Mouse (Mus musculus) neural tube, embryonic 15.5 days (tissue): ENCODE data around the gene Slc35a3. TPM values are rescaled to one million over a fixed set of nuclear protein-coding genes. Genes with fewer than 3 reads are reported as not detected.
"Not testable (repeated sequence)": the region's sequence is repeated elsewhere in the genome, so short reads cannot be mapped to it uniquely, and the experiment has no call there.

ENCODE experiments used
- ATAC-seq: fragments of 200-750 bp; cut with Nextera tagmentation; 2 replicates; pipeline ENCODE4 v1.8.0; 2017; ENCODE audit warnings: mild to moderate bottlenecking, moderate TSS enrichment, moderate library complexity; ENCODE audit not compliant: low FRiP score
- H3K27ac ChIP-seq: fragments of 300-500 bp; sonication (generic); replicated peaks from 2 replicates; pipeline ENCODE4 v1.5.1; 2015; ENCODE audit warnings: mild to moderate bottlenecking, inconsistent platforms
- H3K27me3 ChIP-seq: fragments of 300-500 bp; sonication (generic); replicated peaks from 2 replicates; pipeline ENCODE4 v1.6.1; 2015; ENCODE audit warnings: inconsistent platforms
- H3K36me3 ChIP-seq: fragments of 300-500 bp; sonication (generic); 2 replicates; pipeline ENCODE4 v1.6.1; 2015; ENCODE audit warnings: inconsistent platforms
- H3K4me1 ChIP-seq: fragments of 300-500 bp; sonication (generic); 2 replicates; pipeline ENCODE4 v1.6.1; 2015; ENCODE audit warnings: inconsistent platforms
- H3K4me2 ChIP-seq: fragments of 300-500 bp; sonication (generic); 2 replicates; pipeline ENCODE4 v1.6.1; 2015; ENCODE audit warnings: inconsistent platforms, mild to moderate bottlenecking, moderate library complexity
- H3K4me3 ChIP-seq: fragments of 300-500 bp; sonication (generic); replicated peaks from 2 replicates; pipeline ENCODE4 v1.5.1; 2015; ENCODE audit warnings: mild to moderate bottlenecking, inconsistent platforms
- H3K9ac ChIP-seq: fragments of 300-500 bp; sonication (generic); replicated peaks from 2 replicates; pipeline ENCODE4 v1.6.1; 2015; ENCODE audit warnings: mild to moderate bottlenecking, inconsistent platforms
- H3K9me3 ChIP-seq: fragments of 300-500 bp; sonication (generic); replicated peaks from 2 replicates; pipeline ENCODE4 v1.6.1; 2016; ENCODE audit warnings: inconsistent platforms
- WGBS: fragments of 180-500 bp; shearing (Covaris S2); methylation state at CpG from one replicate; pipeline ENCODE4 v1.1.7; 2015; ENCODE audit warnings: mixed read lengths; 5-methylcytosine and 5-hydroxymethylcytosine counted together
- polyA plus RNA-seq: library from polyadenylated mRNA; unstranded; fragments of >200 nt; fragmentation: Nextera tagmentation; extraction: Ambion mirVana; gene quantifications from 2 replicates; pipeline ENCODE4 v1.2.1, GENCODE M21; 2015

The Slc35a3 gene
- polyA plus RNA-seq, 1 experiment from 2014 or later = 7.8 TPM

DNA sequence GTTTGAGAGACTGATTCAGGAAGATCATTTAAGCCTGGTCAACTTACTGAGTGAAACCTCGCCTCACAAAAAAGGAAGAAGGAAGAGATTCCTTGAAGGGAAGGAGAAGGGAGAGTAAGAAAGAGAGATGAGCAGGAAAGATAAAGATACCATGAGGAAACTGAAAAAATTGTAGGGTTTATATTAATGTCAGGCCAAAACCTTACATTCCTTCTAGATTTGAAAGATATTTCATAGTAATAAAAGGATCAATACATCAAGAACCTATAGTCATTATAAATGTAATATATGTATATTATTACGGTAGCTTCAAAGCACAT lies 17.0 kb downstream of the Slc35a3 start:
- Histone ChIP-seq H3K4me3 (no peak overlapping the region), H3K27ac (no peak overlapping the region), H3K9me3 (no peaks in the 10 kb centered on the region), H3K4me1 (no peaks in the 10 kb centered on the region), H3K9ac (no peak overlapping the region), H3K36me3 (peaks cover 10% of the 10 kb centered on the region; the same call in 1 of the 2 replicates), H3K4me2 (no peak overlapping the region), H3K27me3 (no peaks in the 10 kb centered on the region)
- WGBS = 93% methylated on average over 2 of the region's 2 CpGs
- no peak for ATAC-seq

DNA sequence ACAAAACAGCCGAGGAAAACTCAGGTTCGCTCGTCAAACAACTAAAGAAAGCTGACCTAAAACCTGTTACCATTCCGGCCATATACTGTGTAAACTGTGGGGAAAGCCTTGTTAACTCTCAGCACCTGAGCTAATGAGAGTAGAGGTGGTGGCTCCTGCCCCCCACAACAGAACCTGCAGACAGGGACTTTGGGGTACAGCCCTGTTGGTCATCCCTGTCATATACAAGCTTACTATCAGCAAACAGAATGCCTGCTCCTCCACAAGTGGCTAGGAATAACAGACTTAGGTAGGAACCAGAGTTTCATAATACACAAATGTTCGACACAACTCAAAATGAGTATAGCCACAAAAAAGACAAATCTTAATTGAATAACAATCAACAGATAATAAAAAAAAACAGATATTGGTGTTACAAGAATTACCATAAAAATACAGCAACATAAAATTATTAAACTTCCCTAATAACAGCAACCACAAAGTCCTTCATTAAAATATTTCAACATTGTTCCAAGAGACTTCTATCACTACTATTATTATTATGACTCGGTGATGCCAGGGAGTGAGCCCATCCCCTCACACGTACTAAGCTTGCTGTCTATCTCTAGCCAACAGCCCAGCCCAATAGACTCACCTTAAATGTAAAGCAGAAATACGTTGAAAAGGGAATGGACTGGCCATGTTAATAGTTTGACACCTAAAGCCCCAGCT lies 17.5 kb downstream of the Slc35a3 start:
- Histone ChIP-seq H3K36me3 (peaks cover 13% of the 10 kb centered on the region; the same call in 1 of the 2 replicates), H3K9me3 (no peaks in the 10 kb centered on the region), H3K27ac (no peak overlapping the region), H3K4me2 (no peak overlapping the region), H3K9ac (no peak overlapping the region), H3K27me3 (no peaks in the 10 kb centered on the region), H3K4me1 (no peaks in the 10 kb centered on the region), H3K4me3 (no peak overlapping the region)
- ATAC-seq = no peak
- WGBS = 89% methylated on average over 8 of the region's 8 CpGs

DNA sequence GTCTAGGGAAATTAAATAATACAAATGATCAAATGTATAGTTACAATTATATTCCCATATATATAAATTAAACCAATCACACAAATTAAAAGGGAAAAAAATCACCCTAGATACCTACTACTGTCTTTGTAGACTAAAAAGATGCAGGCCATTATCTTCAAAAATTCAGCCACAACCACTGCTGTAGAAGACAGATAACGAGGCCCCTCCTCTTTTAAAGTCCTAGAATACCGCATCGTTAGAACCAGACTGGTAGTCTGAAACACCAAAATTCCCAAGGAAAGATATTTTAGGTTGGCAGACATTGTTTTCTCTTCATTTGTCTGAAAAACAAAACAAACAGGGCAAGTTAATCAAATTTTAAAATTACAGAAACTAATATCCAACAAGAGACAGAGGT lies 18.3 kb downstream of the Slc35a3 start:
- WGBS = 94% methylated on average over 3 of the region's 3 CpGs
- Histone ChIP-seq H3K27me3 (no peaks in the 10 kb centered on the region), H3K9me3 (no peaks in the 10 kb centered on the region), H3K27ac (no peak overlapping the region), H3K4me1 (no peaks in the 10 kb centered on the region), H3K9ac (no peak overlapping the region), H3K4me2 (no peak overlapping the region), H3K36me3 (peaks cover 13% of the 10 kb centered on the region; the same call in 1 of the 2 replicates), H3K4me3 (no peak overlapping the region)
- no peak for ATAC-seq

DNA sequence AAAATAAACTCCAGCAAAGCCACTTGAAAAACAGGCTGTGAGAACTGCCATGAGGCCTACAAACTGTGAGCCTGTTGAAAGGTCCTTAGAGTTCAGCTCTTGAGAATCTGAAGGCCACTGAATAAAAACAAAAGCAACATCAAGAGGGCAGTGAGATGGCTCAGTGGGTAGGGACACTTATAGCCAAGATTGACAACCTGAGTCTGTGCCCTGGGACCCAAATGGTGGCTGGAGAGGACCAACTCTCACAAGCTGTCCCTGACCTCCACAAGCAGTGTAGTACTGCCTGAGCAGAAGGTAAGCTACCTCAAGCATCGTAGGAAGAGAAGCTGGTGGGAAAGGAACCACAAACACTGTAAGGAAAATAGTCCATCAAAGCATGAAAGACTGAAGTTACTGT lies 31.5 kb downstream of the Slc35a3 start, which contains the start of gene Gm43191:
Gene Gm43191 (minus strand): TSS at position 101 of the 400 bp plus-strand sequence.
- Histone ChIP-seq H3K4me2 (no peak within 1 kb of the TSS), H3K4me3 (no peak within 1 kb of the TSS), H3K4me1 (no peaks in the 10 kb centered on the region), H3K27ac (no peak within 1 kb of the TSS), H3K9me3 (no peaks in the 10 kb centered on the region), H3K36me3 (peaks cover 7% of the 10 kb centered on the region; the same call in 1 of the 2 replicates), H3K27me3 (no peaks in the 10 kb centered on the region), H3K9ac (no peak within 1 kb of the TSS)
- 92% methylated on average over 1 of the region's 1 CpGs for WGBS
- ATAC-seq = no peak

DNA sequence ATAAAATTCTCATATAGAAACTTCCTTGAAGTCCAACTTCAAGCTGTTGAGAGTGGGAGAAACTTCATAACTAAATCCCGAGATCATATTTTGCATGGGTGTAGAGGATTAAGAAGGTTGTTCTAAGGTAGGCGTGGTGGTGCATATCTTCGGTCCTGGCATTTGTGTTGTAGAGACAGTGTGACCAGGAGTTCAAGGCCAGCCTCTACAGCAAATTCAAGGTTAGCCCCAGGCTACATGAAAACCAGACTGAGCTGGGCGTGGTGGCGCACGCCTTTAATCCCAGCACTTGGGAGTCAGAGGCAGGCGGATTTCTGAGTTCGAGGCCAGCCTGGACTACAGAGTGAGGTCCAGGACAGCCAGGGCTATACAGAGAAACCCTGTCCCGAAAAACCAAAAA lies 48.4 kb downstream of the Slc35a3 start:
- not testable (repeated sequence) for H3K27me3 ChIP-seq, H3K27ac ChIP-seq, H3K4me3 ChIP-seq, H3K36me3 ChIP-seq, ATAC-seq, H3K9me3 ChIP-seq, H3K4me2 ChIP-seq, H3K9ac ChIP-seq
- H3K4me1 ChIP-seq = peaks cover 28% of the 10 kb centered on the region
- 94% methylated on average over 9 of the region's 9 CpGs for WGBS

DNA sequence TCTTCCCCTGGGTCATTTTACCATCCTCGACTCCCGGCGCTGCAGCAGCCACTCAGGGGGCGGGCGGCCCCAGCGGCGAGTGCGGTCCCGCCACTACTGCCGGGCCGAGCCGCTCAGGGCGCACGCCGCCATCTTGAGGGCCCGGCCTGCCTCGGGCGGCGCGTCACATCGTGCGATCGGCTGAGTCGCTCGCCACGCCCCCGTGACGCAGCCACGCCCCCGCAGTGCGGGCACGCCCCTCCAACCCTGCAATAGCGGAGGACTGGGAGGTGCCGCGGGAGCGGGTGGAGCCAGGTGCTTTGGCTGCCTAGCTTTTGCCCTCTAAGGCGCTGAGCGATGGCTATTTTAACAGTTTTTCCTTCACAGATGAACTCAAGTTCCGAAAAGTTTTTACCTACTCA lies 50.2 kb downstream of the Slc35a3 start, which contains the start of gene Mfsd14a:
Gene Mfsd14a (minus strand): TSS at position 215 of the 401 bp plus-strand sequence.
- Histone ChIP-seq H3K9me3 (no peaks in the 10 kb centered on the region), H3K4me3 (peak within 1 kb of the TSS; percentile 92), H3K9ac (peak within 1 kb of the TSS; percentile 94), H3K36me3 (no peaks in the 10 kb centered on the region), H3K4me1 (peaks cover 34% of the 10 kb centered on the region), H3K4me2 (peak within 1 kb of the TSS; percentile 68), H3K27me3 (no peaks in the 10 kb centered on the region), H3K27ac (peak within 1 kb of the TSS; percentile 95)
- ATAC-seq = peak; percentile 99
- WGBS = 0% methylated on average over 39 of the region's 39 CpGs

DNA sequence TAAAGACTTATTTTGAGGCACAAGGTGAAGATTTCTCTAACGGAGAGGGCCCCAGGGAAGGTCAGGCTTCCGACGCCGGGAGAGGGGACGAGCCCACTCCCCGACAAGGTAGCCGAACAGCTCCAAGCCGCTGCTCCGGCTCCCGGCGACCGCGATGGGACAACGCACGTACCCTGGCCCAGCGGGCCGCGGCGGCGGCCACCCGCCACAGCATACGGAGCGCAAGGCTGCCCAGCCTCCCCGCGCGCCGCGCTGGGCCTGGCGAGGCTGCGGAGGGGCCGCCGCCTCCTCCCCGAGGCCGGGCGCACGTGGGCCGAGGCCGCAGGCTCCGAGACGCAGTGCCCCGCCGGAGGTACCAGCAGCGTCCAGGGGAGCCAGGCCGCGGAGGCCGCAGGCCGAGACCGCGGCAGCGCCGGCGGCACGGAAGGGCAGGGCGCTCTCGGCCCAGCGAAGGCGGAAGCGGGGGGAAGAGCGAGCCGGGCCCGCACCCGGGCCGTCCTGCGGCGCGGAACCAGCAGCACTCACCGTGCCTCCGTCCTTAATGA lies 50.7 kb downstream of the Slc35a3 start:
- Histone ChIP-seq H3K4me2 (peak overlapping the region; percentile 68), H3K4me3 (peak overlapping the region; percentile 92), H3K27ac (peak overlapping the region; percentile 95), H3K27me3 (no peaks in the 10 kb centered on the region), H3K4me1 (peaks cover 39% of the 10 kb centered on the region), H3K9me3 (no peaks in the 10 kb centered on the region), H3K36me3 (no peaks in the 10 kb centered on the region), H3K9ac (peak overlapping the region; percentile 94)
- WGBS = under 1% methylated on average over 63 of the region's 68 CpGs
- peak; percentile 87 for ATAC-seq

DNA sequence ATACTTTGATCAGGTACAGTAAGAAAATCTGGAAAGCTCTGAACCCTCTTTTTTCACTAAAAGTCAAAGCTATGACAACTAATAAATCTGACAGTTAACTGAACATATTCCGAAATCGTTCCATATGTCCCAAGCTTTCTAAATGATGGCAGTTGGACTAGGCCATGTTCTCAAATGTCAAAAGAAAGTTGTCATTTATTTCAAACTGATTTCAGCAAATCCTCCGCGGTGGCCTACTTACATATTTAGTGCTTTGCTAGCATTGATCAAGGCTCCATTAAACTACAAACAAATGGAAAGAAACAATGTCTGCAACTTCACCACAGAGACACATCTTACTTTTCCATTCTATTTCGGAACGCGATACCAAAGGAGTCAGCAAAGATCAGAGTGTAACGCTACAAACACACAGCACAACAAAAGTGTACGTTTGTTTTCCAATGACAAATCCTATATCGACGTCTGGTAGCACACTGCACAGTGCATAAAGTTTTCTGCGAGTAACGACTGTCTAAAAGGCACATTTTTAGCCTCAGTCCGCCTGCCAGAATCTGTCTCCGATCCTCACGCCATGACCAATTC lies 51.3 kb downstream of the Slc35a3 start:
- H3K4me1 ChIP-seq = peaks cover 43% of the 10 kb centered on the region
- H3K36me3 ChIP-seq = no peaks in the 10 kb centered on the region
- peak overlapping the region; percentile 92 for H3K4me3 ChIP-seq
- peak overlapping the region; percentile 68 for H3K4me2 ChIP-seq
- peak overlapping the region; percentile 94 for H3K9ac ChIP-seq
- H3K9me3 ChIP-seq = no peaks in the 10 kb centered on the region
- 0 out of 2 replicates have a peak, but pooled peaks have one; percentile 1 for ATAC-seq
- WGBS = 6% methylated on average over 16 of the region's 16 CpGs
- no peaks in the 10 kb centered on the region for H3K27me3 ChIP-seq
- peak overlapping the region; percentile 95 for H3K27ac ChIP-seq

DNA sequence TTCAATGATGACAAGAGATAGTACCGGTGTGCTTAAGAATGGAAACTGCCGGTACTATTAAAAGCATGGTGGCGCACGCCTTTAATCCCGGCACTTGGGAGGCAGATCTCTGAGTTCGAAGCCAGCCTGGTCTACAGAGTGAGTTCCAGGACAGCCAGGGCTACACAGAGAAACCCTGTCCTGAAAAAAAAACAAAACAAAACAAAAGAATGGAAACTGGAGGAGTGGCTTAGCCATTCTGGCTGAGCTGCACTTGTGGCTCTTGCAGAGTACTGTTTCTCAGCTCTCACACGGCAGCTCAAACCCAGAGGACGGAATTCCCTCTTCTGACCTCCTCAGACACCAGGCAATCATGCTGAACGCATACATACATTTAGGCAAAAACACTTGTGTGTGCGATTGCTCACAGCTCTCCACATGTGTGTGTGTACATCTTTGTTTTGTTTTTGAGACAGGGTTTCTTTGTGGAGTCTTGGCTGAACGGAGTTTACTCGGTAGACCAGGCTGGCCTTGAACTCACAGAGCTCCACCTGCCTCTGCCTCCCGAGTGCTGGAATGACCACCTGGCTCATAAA lies 52.7 kb downstream of the Slc35a3 start:
- Histone ChIP-seq H3K4me2 (peak overlapping the region; percentile 68), H3K36me3 (no peaks in the 10 kb centered on the region), H3K9me3 (no peaks in the 10 kb centered on the region), H3K4me1 (peaks cover 46% of the 10 kb centered on the region), H3K27ac (no peak overlapping the region), H3K4me3 (no peak overlapping the region; the same call in 1 of the 2 replicates), H3K27me3 (no peaks in the 10 kb centered on the region), H3K9ac (no peak overlapping the region)
- no peak for ATAC-seq
- 81% methylated on average over 13 of the region's 13 CpGs for WGBS

DNA sequence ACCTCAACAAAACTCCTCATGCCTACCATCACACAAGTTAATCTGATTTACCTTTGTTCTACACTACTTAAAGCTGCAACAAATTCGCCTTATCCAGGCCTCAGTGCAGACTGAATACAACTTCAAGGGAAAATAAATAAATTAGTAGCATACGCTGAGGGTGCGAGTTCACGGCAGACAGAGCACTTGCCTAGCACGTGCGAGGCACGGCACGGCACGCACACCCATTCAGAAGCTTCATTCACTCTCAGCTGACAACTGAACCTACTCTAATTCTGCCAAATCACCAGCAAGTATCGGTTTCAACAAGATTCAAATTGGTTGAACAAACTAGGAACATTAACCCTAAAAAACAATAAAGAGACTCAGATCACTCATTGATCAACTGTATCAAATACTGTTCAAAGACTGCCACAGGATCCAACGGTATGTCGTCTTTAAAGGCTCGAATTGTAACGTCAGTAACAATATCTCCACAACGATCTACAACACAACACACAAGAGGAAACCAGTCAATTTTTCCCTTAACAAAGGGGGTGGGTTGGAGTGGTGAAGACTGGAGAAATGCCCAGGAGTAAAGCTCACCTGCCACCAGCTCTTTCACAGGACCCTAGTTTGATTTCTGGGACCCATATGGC lies 53.6 kb downstream of the Slc35a3 start:
- no peak overlapping the region for H3K4me2 ChIP-seq
- H3K9ac ChIP-seq = no peak overlapping the region
- H3K4me3 ChIP-seq = no peak overlapping the region
- no peak for ATAC-seq
- peaks cover 46% of the 10 kb centered on the region for H3K4me1 ChIP-seq
- no peaks in the 10 kb centered on the region for H3K36me3 ChIP-seq
- WGBS = 78% methylated on average over 15 of the region's 15 CpGs
- no peaks in the 10 kb centered on the region for H3K9me3 ChIP-seq
- no peaks in the 10 kb centered on the region for H3K27me3 ChIP-seq
- no peak overlapping the region for H3K27ac ChIP-seq

DNA sequence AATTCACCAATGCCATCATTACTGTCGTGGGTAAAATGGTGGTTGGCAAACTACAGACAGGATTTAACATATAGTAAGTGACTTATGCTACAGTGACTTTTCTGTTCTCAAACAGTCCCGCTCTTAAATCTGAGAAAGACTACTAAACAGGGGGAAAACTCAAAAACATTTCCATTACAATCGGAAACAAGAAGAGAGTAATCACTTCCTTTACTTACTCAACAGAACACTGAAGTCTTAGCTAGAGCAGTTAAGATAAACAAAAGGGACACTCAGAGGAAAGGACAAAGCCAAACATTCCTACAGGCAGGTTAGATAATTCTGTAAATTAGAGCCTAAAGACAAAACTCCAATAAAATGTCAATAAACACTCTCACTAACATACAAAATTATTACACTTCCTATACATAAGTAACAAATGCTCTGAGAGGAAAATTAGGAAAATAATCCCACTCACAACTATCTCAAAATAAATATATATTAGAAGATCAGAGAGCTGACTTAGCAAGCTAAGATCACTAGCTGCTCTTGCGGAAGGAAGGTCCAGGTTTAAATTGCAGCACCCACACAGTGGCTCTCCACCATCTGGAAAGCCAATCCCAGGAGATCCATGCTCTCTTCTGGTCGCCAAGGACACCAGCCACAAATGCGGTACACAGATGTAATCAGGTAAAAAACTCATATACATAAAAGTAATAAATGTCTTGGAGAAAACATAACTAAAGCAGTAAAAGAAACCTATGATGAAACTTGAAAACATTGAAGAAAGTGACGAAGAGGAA lies 56.3 kb downstream of the Slc35a3 start:
- no peaks in the 10 kb centered on the region for H3K36me3 ChIP-seq
- H3K27ac ChIP-seq = no peak overlapping the region
- no peak overlapping the region for H3K4me2 ChIP-seq
- 66% methylated on average over 7 of the region's 7 CpGs for WGBS
- ATAC-seq = no peak
- H3K4me3 ChIP-seq = no peak overlapping the region
- H3K4me1 ChIP-seq = peaks cover 50% of the 10 kb centered on the region
- H3K9me3 ChIP-seq = no peaks in the 10 kb centered on the region
- no peak overlapping the region for H3K9ac ChIP-seq
- H3K27me3 ChIP-seq = no peaks in the 10 kb centered on the region
